Mouse (Mus musculus): ENCODE data around the gene Mogat1. TPM values are rescaled to one million over a fixed set of nuclear protein-coding genes. Genes with fewer than 3 reads are reported as not detected.

Gene Mogat1
- not detected in 2 replicates for polyA plus RNA-seq (2015; fragmentation: Nextera tagmentation; extraction: Ambion mirVana)

DNA sequence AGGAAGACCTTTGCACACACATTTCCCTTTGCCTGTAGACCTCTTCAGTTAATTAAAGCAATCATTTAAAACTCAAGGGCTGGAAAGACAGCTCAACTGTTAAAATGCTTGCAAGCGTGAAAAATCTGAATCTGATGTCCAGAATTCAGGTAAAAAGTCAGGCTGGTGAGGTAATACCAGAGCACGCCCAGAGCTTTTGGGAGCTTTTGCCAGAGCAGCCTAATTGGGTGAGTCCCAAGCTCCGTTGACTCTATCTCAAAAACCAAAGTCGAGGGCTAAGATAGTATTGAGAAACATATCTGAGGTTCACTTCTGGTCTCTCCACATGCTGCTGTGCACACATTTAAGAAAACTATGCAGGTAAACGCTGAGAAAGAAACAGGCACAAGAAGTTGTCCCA lies at the start of gene Mogat1:
Mogat1 (plus strand) TSS at position 130 of the 400 bp plus-strand sequence.

DNA sequence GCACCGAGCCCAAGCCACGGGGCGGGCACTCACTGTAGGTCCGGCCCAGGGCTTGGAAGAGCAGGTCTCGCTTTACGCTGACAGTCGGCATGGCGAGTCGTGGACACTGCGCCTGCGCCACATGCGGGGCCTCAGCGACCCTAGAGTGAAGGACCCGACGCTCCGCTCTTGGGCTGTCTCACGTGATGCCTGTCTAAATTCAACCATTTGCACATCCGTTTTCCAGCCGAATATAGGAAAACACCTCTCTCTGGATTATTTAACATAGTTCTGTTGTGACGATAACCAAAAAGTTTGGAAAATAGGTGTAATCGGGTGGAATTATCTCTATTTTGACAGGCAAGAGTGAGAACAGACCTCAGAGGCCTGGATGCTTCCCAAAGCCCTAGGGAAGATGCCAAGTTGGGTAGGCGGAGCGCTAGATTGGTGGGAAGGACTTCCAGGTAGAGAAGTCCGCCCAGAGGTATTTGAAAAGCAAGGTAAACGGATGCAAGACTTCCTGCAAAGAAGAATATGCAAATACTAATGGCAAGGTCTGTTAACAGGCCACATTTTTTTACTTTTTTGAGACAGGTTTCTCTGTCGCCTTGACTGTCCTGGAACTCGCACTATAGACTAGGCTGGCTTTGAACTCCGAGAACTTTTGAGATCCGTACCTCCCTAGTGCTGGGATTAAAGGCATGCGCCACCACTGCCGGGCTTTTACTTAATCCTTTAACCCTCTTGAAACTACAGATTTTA lies 21.9 kb upstream of the Mogat1 start, which contains the start of gene Farsb:
Farsb (minus strand) TSS at position 146 of the 741 bp plus-strand sequence.

DNA sequence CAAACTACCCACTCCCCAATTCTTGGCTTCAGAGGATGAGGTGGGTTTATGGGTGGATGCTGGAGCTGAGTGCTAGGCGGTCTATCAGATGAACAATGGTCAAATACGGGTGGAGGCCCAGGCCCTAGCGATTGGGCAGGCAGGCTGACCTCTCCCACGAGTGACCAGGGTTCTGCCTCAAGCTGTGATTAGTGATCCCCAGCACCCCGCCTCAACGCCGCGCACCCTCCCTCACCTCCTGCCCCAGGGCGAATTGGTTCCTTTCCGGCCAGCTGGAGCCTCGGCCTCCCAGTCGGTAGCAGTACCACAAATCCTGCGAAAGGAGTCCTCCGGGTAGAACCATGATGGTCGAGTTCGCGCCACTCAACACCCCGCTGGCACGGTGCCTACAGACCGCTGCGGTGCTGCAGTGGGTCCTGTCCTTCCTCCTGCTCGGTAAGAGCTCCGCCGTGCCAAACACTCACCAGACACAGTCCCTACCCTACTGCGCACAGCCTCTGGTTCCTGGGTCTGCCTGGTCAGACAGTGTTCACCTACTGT lies 900 bp downstream of the Mogat1 start, which contains the start of gene BC035947:
BC035947 (minus strand) TSS at position 538 of the 540 bp plus-strand sequence.

Other genes starting within 250 kb of the Mogat1 start
- 1.8 and 4.1 TPM in 2 replicates for gene Sgpp2, start 200.6 kb upstream of the Mogat1 start, polyA plus RNA-seq (2015; fragmentation: Nextera tagmentation; extraction: Ambion mirVana)
- gene Farsb, start 22.1 kb upstream of the Mogat1 start, polyA plus RNA-seq (2015; fragmentation: Nextera tagmentation; extraction: Ambion mirVana): 59.5 and 79.0 TPM in 2 replicates
- 0.11 TPM in 1 of 2 replicates, not detected in the other for gene BC035947, start 1.2 kb downstream of the Mogat1 start, polyA plus RNA-seq (2015; fragmentation: Nextera tagmentation; extraction: Ambion mirVana)
- 19.5 and 20.6 TPM in 2 replicates for gene Acsl3, start 146.8 kb downstream of the Mogat1 start, polyA plus RNA-seq (2015; fragmentation: Nextera tagmentation; extraction: Ambion mirVana)
- gene Utp14b, start 147.0 kb downstream of the Mogat1 start, polyA plus RNA-seq (2015; fragmentation: Nextera tagmentation; extraction: Ambion mirVana): 1.1 and 1.6 TPM in 2 replicates

Measured in adrenal gland, postnatal 0 days (tissue).